Mouse (Mus musculus) urinary bladder, postnatal 36 days (tissue): ENCODE data around the gene Acaca.

Experiments used
- DNase-seq, 2 experiments: peaks; one replicate each; pipeline ENCODE4 v3.0.0; 2022; ENCODE audit warnings: low spot score in 2 of 2, mixed read lengths in 1 of 2

The Acaca gene

GRCm38 (mm10) chr11:84128943-84129798, at the start of gene Acaca, which contains the start of gene Tada2a:
TSS of gene Acaca (plus strand) at chr11:84129672.
TSS of gene Tada2a (minus strand) at chr11:84129600.
- DNase-seq: peak; percentile 68 to 69

DNA sequence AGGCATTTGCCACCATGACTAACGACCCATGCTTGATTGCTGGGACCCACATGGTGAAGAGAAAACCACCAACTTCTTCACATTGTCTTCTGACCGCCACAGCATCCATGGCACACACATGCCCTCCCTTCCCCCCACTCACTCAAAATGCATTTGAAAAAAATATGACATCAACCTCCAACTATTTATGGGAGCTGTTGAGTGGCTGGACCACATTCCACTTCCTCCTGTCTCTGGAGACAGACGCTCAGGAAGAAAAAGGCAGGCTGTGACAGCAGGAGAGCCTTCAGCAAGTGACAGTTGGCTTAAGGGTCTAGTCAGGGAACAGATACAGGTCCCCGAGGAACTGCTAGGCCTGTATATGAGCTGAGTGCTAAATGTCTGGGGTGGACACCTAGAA, 49.6 kb upstream of the Acaca start:
- DNase-seq: no peak

DNA sequence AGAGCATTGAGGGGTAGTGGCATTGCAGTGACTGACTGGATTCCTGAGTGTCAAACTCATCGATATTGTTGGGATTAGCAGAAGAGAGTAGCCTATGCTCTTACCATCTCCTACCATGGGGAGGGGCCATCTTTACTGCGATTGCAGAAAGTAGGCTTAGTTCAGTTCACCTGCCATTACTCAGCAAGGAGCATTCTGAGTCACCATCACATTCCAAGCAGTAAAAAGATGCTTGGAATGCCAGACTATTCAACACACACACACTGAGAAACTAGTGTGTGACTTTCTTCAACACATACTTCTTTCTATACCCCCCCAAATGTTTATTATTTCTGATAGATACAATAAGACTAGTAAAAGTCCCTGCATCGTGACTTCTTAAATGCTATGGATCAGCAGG, 49.1 kb upstream of the Acaca start:
- no peak for DNase-seq

- DNase-seq: no peak
These were observed 47.6 kb upstream of the Acaca start for GRCm38 (mm10) chr11:84081901-84082300.

GRCm38 (mm10) chr11:84090572-84090971, 38.9 kb upstream of the Acaca start:
- no peak for DNase-seq

DNA sequence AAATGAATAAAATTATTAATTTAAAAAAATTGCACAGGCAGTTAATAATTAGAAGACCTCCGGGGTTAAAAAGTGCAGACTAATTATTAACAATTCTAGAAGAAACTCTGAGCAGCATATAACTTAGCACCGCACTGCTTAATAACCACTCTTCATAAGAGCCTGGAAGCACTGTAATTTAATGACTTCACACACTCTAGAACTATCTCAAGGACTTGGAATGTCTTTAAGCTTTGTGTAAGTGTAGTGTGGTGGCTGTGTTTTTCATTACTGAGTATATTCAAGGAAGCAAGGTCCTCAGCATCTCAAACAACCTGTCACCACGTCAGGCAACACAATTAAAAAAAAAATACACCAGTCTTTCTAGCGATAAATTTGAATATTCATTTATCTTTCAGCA, 34.4 kb upstream of the Acaca start:
- no peak for DNase-seq

GRCm38 (mm10) chr11:84097251-84097998, 32.0 kb upstream of the Acaca start:
- DNase-seq: no peak

GRCm38 (mm10) chr11:84101182-84101581, 28.3 kb upstream of the Acaca start:
- DNase-seq: no peak

DNA sequence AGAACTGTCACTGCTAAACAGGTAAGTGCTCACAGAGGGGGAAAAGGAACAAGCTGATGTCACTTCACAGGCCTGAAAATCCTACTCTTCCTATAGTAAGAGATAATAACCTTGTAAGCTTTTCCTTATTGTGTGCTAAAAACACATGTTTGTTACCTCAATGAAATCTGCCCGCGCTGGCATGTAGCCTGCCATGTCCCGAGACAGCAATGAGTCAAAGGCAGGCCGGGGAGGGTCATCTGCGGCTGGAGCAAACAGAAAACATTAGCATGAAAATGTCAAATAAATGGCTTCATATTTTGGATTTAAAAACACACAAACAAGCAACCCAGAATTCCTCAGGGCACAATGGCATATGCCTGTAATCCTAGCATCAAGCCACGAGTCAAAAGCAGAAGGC, 25.4 kb upstream of the Acaca start:
- no peak for DNase-seq

DNA sequence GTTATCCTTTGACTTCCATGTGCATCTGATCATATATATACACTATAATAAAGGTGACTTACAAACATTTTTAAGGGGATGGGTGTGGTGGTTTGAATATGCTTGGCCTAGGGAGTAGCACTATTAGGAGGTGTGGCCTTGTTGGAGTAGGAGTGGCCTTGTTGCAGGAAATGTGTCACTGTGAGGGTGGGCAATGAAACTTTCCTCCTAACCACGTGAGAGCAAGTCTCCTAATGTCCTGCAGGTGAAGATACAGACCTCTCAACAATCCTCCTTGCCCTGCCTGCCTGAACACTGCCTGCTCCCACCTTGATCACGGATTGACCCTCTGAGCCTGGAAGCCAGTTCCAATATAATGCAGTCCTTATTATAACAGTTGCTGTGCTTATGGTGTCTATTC, 22.3 kb upstream of the Acaca start:
- DNase-seq: no peak

DNA sequence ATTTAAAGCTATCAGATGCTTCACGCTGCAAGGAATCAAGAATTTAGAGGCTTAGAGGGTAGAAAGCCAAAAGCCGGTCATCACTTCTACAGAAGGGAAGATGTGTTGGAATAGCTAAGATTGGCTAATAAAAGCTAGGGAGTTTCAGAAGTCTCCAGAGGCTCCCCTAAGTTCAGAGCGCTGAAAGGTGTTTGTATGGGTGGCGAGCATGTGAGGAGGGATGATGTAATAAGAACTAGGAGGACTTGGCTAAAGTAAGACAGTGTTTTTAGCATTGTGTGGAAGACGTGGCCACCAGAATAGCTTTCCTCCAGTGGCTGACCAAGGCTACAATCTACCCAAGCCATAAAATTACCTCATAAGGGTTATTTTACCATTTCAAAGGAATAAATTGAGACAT, 15.8 kb upstream of the Acaca start:
- DNase-seq: no peak

GRCm38 (mm10) chr11:84115646-84116045, 13.8 kb upstream of the Acaca start:
- no peak for DNase-seq

DNA sequence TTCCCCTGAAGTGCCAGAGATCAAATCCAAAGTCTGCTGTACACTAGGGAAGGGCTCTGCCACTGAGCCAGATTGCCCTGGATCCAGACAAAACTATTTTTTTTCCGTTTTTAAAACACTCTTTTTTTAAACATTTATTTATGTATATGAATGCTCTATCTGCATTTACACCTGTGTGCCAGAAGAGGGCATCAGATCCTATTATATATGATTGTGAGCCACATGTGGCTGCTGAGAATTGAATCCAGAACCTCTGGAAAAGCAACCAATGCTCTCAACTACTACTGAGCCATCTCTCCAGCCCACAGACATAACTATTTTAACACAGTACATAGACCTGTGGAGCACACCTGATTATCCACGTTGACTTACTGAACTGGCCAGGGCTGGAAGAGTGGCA, 13.3 kb upstream of the Acaca start:
- DNase-seq: no peak

- DNase-seq: no peak
These were observed 12.0 kb upstream of the Acaca start for GRCm38 (mm10) chr11:84117431-84117830.

- DNase-seq: peak in 1 of 2 experiments; percentile 16
These were observed 8.2 kb upstream of the Acaca start for GRCm38 (mm10) chr11:84121051-84121956.

GRCm38 (mm10) chr11:84127977-84128376, 1.5 kb upstream of the Acaca start:
- no peak for DNase-seq

GRCm38 (mm10) chr11:84129799-84130185, 320 bp downstream of the Acaca start:
- no peak for DNase-seq

GRCm38 (mm10) chr11:84134331-84134860, 4.9 kb downstream of the Acaca start:
- no peak for DNase-seq

GRCm38 (mm10) chr11:84136453-84136852, 7.0 kb downstream of the Acaca start:
- no peak for DNase-seq

GRCm38 (mm10) chr11:84141752-84142151, 12.3 kb downstream of the Acaca start:
- DNase-seq: peak; percentile 43 to 48

GRCm38 (mm10) chr11:84145201-84145798, 15.8 kb downstream of the Acaca start:
- no peak for DNase-seq
